Mouse (Mus musculus): ENCODE measurements around the gene Igf2r. TPM values are rescaled to one million over a fixed set of nuclear protein-coding genes. Genes with fewer than 3 reads are reported as not detected.

The Igf2r gene
- polyA plus RNA-seq, 2 experiments from 2014 or later, result 45.2 to 46.1 TPM

DNA sequence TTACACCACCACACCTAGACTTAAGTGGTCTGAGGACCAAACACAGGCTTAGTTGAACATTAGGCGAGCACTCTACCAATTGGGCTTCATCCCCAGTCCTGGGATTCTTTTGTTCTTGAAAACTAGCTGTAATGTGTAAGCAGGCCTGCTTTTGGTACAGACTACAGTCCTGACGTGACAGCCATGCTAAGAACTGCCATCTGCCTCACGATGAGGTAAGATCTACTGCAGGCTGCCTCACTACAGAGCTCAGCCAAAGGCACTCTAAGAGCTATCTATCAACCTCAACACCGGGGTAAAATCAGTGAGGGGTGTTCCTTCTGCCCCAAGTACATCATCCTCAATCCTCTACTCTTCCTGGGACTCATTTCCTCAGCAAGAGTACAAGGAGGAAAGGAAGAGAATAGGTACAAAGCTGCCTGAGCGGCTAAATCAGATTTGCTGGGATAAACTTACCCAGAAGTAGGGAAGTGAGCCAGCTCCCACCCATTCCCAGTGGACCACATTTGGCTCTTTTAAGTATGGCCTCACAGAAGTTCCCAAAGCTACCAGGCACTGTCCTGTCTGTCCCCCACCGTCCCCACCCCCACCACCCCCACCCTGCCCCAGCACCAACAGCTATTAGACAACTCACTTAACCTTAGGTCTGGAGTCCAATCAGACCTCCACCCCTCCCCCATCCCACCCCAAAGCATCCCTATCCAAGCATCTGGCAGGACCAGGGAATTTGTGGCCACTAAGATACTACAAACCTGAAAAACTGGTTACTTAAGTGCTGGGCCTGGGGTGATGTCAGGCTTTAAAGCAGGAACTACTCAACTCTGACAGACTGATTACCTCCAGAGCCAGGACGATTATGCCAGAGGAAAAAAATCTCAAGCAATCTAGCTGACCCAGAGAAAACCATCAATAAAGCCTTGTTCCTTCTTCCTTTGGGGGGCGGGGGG is 19.8 kb downstream of the Igf2r start:
- ATAC-seq, result no peak

- ATAC-seq, result peak; percentile 53
These were observed 23.7 kb downstream of the Igf2r start for GRCm38 (mm10) chr17:12745761-12746160.

DNA sequence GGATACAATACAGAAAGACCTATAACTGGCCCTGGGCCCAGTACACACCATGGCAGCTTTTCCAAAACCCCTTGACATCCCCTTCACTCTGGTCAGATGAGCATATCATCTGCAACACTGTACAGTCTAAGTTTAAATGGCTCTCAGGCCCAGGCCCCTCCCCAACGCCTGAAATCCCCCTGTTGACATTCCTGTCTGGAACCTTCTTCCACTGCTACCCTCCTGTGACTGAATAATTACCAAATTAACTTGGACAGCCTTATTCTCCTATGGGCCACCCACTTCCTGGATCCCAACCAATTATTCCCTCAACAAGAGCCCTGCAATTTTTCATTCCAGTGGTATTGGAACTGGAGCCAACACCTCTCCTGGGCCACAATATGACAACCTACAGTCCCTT is 25.4 kb downstream of the Igf2r start:
- ATAC-seq, result no peak

DNA sequence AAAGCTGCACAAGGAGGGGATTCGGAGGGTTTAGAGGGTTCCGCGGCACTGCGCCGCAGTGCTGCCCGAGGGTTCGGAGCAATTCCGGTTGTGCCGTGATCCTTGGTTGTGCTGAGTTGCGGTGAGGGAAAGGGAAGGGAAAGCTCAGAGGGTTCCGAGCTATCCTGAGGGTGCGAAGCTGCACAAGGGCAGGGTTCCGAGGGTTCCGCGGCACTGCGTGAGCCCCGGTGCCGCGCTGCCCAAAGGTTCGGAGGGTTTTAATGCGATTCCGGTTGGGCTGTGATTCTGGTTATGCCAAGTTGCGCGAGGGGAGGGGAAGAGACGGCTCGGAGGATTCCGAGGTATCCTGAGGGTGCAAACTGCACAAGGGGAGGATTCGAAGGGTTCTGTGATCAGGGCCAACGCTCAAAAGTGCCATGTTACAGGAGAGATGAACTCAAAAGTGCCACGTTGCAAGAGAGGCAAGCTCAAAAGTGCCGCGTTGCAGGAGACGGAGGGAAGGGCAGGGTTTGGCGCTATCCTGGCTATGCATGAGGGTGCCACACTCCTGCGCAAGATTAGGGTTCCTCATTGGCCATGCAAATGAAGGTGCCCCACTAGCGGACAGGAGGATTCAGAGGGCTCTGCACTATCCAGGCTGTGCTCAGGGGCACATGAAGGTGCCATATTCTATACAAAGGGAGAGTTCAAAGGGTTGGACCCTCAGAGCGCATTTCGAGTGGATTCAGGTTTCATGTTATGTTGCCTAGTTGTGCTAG is 27.1 kb downstream of the Igf2r start:
- ATAC-seq, result peak; percentile 8

GRCm38 (mm10) chr17:12741218-12741968 is 28.1 kb downstream of the Igf2r start:
- ATAC-seq, result peak; percentile 86

DNA sequence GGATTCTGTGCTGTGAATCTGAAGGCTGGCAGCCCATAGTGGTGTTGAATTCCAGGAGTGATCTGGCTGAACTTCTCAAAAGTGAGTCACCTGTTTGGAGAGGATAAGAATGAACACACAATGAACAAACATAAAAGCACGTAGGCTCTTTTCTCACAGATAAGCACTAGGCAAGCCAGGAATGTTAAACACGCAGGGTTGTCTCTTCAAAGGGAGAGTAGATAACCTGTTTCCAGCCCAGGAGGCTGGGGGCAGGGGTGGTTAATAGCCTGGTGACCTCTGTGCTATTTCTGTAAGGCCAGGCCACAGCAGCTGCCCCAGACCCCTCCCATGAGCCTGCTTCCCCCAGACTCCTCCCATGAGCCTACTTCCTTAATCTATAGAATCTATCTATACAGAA is 29.1 kb downstream of the Igf2r start:
- ATAC-seq, result no peak

GRCm38 (mm10) chr17:12739516-12739915 is 29.9 kb downstream of the Igf2r start:
- no peak for ATAC-seq

- ATAC-seq, result no peak
These were observed 31.5 kb downstream of the Igf2r start for GRCm38 (mm10) chr17:12737934-12738333.

DNA sequence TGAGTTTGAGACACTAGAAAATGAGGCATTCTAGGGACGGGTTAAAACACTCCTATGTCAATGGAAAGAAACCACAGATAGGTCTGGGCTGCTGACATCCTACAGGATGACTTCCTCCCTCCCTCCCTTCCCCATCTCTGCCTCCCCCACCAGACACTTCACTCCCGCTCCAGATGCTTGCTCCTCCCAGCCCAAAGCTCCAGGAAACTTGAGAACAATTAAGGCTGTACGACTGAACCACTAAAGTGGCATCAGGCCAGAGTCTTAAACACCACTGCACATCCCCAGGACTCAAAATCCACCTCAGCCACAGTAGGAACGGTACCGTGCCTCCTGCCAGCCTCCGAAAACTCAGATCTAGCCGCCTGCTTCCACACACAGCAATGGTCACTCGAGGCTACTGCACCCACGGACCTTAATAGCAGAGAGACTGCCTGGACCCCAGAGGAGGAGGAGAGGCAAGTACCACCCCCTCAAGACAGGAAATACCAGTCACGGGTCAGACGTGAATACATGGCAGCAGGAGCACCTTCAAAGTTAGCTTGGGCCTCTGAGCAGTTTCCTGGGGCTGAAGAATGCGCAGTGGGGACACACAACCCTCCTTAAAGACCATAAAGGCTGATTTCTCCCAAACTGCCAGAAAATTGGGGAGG is 35.1 kb downstream of the Igf2r start:
- ATAC-seq, result no peak

DNA sequence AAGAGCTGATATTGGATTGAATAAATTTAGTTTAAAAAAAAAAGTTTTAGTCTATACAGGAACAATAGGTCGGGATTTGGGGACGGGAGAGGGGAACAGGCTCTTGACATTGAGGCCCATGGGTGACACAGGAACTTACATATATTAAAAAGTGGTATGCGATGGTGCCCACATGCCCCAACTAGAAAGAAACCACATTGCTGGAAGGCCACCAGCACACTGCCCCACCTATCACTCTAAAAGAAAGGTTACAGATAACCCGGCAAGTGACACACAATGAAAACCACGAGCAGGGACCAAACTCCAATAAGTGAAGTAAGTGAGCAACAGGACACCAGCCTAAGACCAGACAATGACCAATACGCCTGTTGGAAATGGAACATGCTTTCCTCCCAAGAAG is 36.3 kb downstream of the Igf2r start:
- ATAC-seq, result no peak

GRCm38 (mm10) chr17:12728536-12728935 is 40.9 kb downstream of the Igf2r start:
- ATAC-seq, result no peak

DNA sequence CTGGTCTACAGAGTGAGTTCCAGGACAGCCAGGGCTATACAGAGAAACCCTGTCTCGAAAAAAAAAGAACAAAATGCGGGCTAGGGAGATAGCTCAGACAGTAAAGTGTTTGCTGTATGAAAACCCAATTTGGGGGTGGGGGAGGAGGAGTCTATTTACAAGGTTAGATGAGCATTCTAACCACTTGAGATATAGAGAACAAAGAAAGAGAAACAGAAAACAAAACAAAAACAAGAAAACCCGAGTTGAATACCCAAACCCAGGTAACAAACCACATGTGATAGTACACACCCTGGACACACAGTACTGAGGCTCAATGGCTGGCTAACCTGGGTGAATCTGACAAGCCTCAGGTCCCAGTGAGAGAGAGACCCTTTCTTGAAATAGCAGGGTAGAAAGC is 41.7 kb downstream of the Igf2r start:
- peak; percentile 80 for ATAC-seq

GRCm38 (mm10) chr17:12725871-12726270 is 43.6 kb downstream of the Igf2r start:
- no peak for ATAC-seq

GRCm38 (mm10) chr17:12724767-12725744 is 44.4 kb downstream of the Igf2r start:
- no peak for ATAC-seq

GRCm38 (mm10) chr17:12723986-12724766 is 45.3 kb downstream of the Igf2r start:
- ATAC-seq, result no peak

- peak; percentile 84 for ATAC-seq
These were observed 46.8 kb downstream of the Igf2r start for GRCm38 (mm10) chr17:12722622-12723021.

GRCm38 (mm10) chr17:12721118-12721886 is 48.2 kb downstream of the Igf2r start:
- ATAC-seq, result no peak

- no peak for ATAC-seq
These were observed 51.2 kb downstream of the Igf2r start for GRCm38 (mm10) chr17:12718251-12718650.

- no peak for ATAC-seq
These were observed 52.0 kb downstream of the Igf2r start for GRCm38 (mm10) chr17:12717445-12717844.
